Mouse (Mus musculus) testis, adult 2 months (tissue): ENCODE data around the gene Sec11a.

Experiments used
- CTCF ChIP-seq: fragments of 200-500 bp; IDR thresholded peaks from 2 replicates; pipeline ENCODE4 v1.5.1; 2012; ENCODE audit warnings: low read depth, mild to moderate bottlenecking, inconsistent platforms, low read length, moderate library complexity; ENCODE audit not compliant: control insufficient read depth, insufficient read depth, insufficient replicate concordance
- POLR2A ChIP-seq: fragments of 200-500 bp; IDR thresholded peaks from 2 replicates; pipeline ENCODE4 v1.6.1; 2012; ENCODE audit warnings: low read depth, mild to moderate bottlenecking, inconsistent platforms, low read length, moderate library complexity; ENCODE audit not compliant: control insufficient read depth

- TF ChIP-seq POLR2A (no peak), CTCF (no peak)
Observed at GRCm38 (mm10) chr7:80893753-80894129, 53.8 kb downstream of the Sec11a start.
